Mouse (Mus musculus) liver, embryonic 14.5 days (tissue): ENCODE measurements around the gene Sdhaf3.

ENCODE experiments used
- CTCF ChIP-seq: IDR thresholded peaks from 2 replicates; pipeline ENCODE4 v1.5.1; 2016; ENCODE audit warnings: antibody characterized with exemption, low read depth, control low read depth
- EP300 ChIP-seq: IDR thresholded peaks from 2 replicates; pipeline ENCODE4 v1.6.1; 2016; ENCODE audit warnings: antibody characterized with exemption, low read depth

GRCm38 (mm10) chr6:6914304-6914703, 41.5 kb upstream of the Sdhaf3 start:
- TF ChIP-seq EP300 (no peak), CTCF (no peak)
